Mouse (Mus musculus) bone marrow, adult 2 months (tissue): ENCODE results near the gene Fhl2. TPM values are rescaled to one million over a fixed set of nuclear protein-coding genes. Genes with fewer than 3 reads are reported as not detected.
"Not testable (repeated sequence)": the region's sequence is repeated elsewhere in the genome, so short reads cannot be mapped to it uniquely, and the experiment has no call there.

ENCODE experiments used
- H3K27ac ChIP-seq: fragments of 200-500 bp; 2 replicates; pipeline ENCODE4 v1.5.1; 2012; ENCODE audit warnings: low read depth, mild to moderate bottlenecking, control low read depth, inconsistent platforms, low read length; ENCODE audit not compliant: control insufficient read depth, poor library complexity, insufficient read depth
- H3K4me1 ChIP-seq: fragments of 200-500 bp; 2 replicates; pipeline ENCODE4 v1.6.1; 2011; ENCODE audit warnings: low read length; ENCODE audit not compliant: control insufficient read depth, insufficient read depth
- H3K4me3 ChIP-seq: fragments of 200-500 bp; replicated peaks from 2 replicates; pipeline ENCODE3; 2011; ENCODE audit warnings: mild to moderate bottlenecking, low read depth, low read length, control low read depth; ENCODE audit not compliant: control insufficient read depth
- CTCF ChIP-seq: fragments of 200-500 bp; IDR thresholded peaks from 2 replicates; pipeline ENCODE4 v1.5.1; 2011; ENCODE audit warnings: low read length, control low read depth; ENCODE audit not compliant: control insufficient read depth, insufficient read depth
- POLR2A ChIP-seq: fragments of 200-500 bp; IDR thresholded peaks from 2 replicates; pipeline ENCODE4 v1.6.1; 2011; ENCODE audit warnings: low read depth, mild to moderate bottlenecking, control low read depth, low read length, borderline replicate concordance; ENCODE audit not compliant: control insufficient read depth
- WGBS: fragments of 180-500 bp; shearing (Covaris S2); methylation state at CpG from one replicate; pipeline ENCODE4 v1.1.7; 2018; 5-methylcytosine and 5-hydroxymethylcytosine counted together
- polyA plus RNA-seq: library from polyadenylated mRNA; stranded (reverse); fragments of >200 nt; gene quantifications from 2 replicates; pipeline ENCODE4 v1.2.4, GENCODE M21; 2011; ENCODE audit warnings: low replicate concordance; ENCODE audit not compliant: missing spikeins, insufficient read depth, insufficient read length

The Fhl2 gene
- polyA plus RNA-seq, 1 experiment: 9.0 TPM

- no peak for TF ChIP-seq POLR2A
- peak; percentile 90 for TF ChIP-seq CTCF
- H3K4me3 ChIP-seq: no peak overlapping the region
- H3K4me1 ChIP-seq: no peaks in the 10 kb centered on the region
- 55% methylated on average over 8 of the region's 8 CpGs for WGBS
- no peak overlapping the region for H3K27ac ChIP-seq
These were observed 57.1 kb downstream of the Fhl2 start for GRCm38 (mm10) chr1:43139587-43140266.

- Histone ChIP-seq H3K27ac (no peak overlapping the region), H3K4me1 (no peaks in the 10 kb centered on the region), H3K4me3 (no peak overlapping the region)
- WGBS: 73% methylated on average over 15 of the region's 15 CpGs
- TF ChIP-seq POLR2A (no peak), CTCF (peak; percentile 33; the same call in 1 of the 2 replicates)
These were observed 58.4 kb downstream of the Fhl2 start for GRCm38 (mm10) chr1:43138268-43138812.

- no peak overlapping the region for H3K27ac ChIP-seq
- TF ChIP-seq POLR2A (no peak), CTCF (no peak)
- H3K4me3 ChIP-seq: no peak overlapping the region
- no peaks in the 10 kb centered on the region; the same call in 1 of the 2 replicates for H3K4me1 ChIP-seq
- 81% methylated on average over 5 of the region's 5 CpGs for WGBS
These were observed 59.5 kb downstream of the Fhl2 start for GRCm38 (mm10) chr1:43137334-43137733.

- not testable (repeated sequence) for H3K27ac ChIP-seq, H3K4me3 ChIP-seq, H3K4me1 ChIP-seq
- 76% methylated on average over 2 of the region's 2 CpGs for WGBS
These were observed 60.2 kb downstream of the Fhl2 start for GRCm38 (mm10) chr1:43136488-43137029.

- Histone ChIP-seq H3K27ac (no peak overlapping the region), H3K4me3 (no peak overlapping the region), H3K4me1 (no peaks in the 10 kb centered on the region; the same call in 1 of the 2 replicates)
- WGBS: 86% methylated on average over 9 of the region's 9 CpGs
- TF ChIP-seq CTCF (no peak), POLR2A (no peak)
These were observed 65.2 kb downstream of the Fhl2 start for GRCm38 (mm10) chr1:43131591-43131990.

- 82% methylated on average over 5 of the region's 5 CpGs for WGBS
- H3K4me1 ChIP-seq: no peaks in the 10 kb centered on the region; the same call in 1 of the 2 replicates
- no peak overlapping the region for H3K4me3 ChIP-seq
- TF ChIP-seq POLR2A (no peak), CTCF (no peak)
- no peak overlapping the region for H3K27ac ChIP-seq
These were observed 66.4 kb downstream of the Fhl2 start for GRCm38 (mm10) chr1:43130219-43130981.

- Histone ChIP-seq H3K4me3 (no peak overlapping the region), H3K27ac (no peak overlapping the region), H3K4me1 (no peaks in the 10 kb centered on the region; the same call in 1 of the 2 replicates)
- TF ChIP-seq POLR2A (no peak), CTCF (no peak)
- WGBS: 70% methylated on average over 8 of the region's 8 CpGs
These were observed 68.8 kb downstream of the Fhl2 start for GRCm38 (mm10) chr1:43127820-43128610.

- no peaks in the 10 kb centered on the region for H3K4me1 ChIP-seq
- H3K27ac ChIP-seq: no peak overlapping the region
- H3K4me3 ChIP-seq: no peak overlapping the region
- TF ChIP-seq POLR2A: no peak
- no peak for TF ChIP-seq CTCF
These were observed 69.6 kb downstream of the Fhl2 start for GRCm38 (mm10) chr1:43127196-43127595.
